Mouse (Mus musculus) neural tube, embryonic 12.5 days (tissue): ENCODE measurements around the gene Scamp5. TPM values are rescaled to one million over a fixed set of nuclear protein-coding genes. Genes with fewer than 3 reads are reported as not detected.
A peak's percentile ranks its signal among the peaks of the same experiment; 100 is the strongest.
"Not testable (repeated sequence)": the region's sequence is repeated elsewhere in the genome, so short reads cannot be mapped to it uniquely, and the experiment has no call there.

Source experiments
- ATAC-seq: fragments of 200-750 bp; cut with Nextera tagmentation; 2 replicates; pipeline ENCODE4 v1.8.0; 2017; ENCODE audit warnings: low read depth, mild to moderate bottlenecking, moderate TSS enrichment, moderate library complexity; ENCODE audit not compliant: low FRiP score
- H3K27ac ChIP-seq: fragments of 300-500 bp; sonication (generic); 2 replicates; pipeline ENCODE4 v1.5.1; 2016
- H3K27me3 ChIP-seq: fragments of 300-500 bp; sonication (generic); replicated peaks from 2 replicates; pipeline ENCODE4 v1.6.1; 2016; ENCODE audit warnings: mild to moderate bottlenecking
- H3K36me3 ChIP-seq: fragments of 300-500 bp; sonication (generic); 2 replicates; pipeline ENCODE4 v1.6.1; 2016; ENCODE audit warnings: mild to moderate bottlenecking
- H3K4me1 ChIP-seq: fragments of 300-500 bp; sonication (generic); 2 replicates; pipeline ENCODE4 v1.6.1; 2016
- H3K4me2 ChIP-seq: fragments of 300-500 bp; sonication (generic); replicated peaks from 2 replicates; pipeline ENCODE4 v1.6.1; 2016; ENCODE audit warnings: mild to moderate bottlenecking
- H3K4me3 ChIP-seq: fragments of 300-500 bp; sonication (generic); 2 replicates; pipeline ENCODE4 v1.5.1; 2016
- H3K9ac ChIP-seq: fragments of 300-500 bp; sonication (generic); 2 replicates; pipeline ENCODE4 v1.6.1; 2016; ENCODE audit warnings: mild to moderate bottlenecking
- H3K9me3 ChIP-seq: fragments of 300-500 bp; sonication (generic); 2 replicates; pipeline ENCODE4 v1.6.1; 2016; ENCODE audit warnings: mild to moderate bottlenecking
- WGBS: fragments of 180-500 bp; shearing (Covaris S2); methylation state at CpG from one replicate; pipeline ENCODE4 v1.1.7; 2016; 5-methylcytosine and 5-hydroxymethylcytosine counted together
- polyA plus RNA-seq: library from polyadenylated mRNA; unstranded; fragments of >200 nt; fragmentation: Nextera tagmentation; extraction: Ambion mirVana; gene quantifications from 2 replicates; pipeline ENCODE4 v1.2.1, GENCODE M21; 2016

The Scamp5 gene
- polyA plus RNA-seq, 1 experiment from 2014 or later, result 43.0 TPM

GRCm38 (mm10) chr9:57427123-57427522 is 40.7 kb downstream of the Scamp5 start:
- H3K4me1 ChIP-seq, H3K9ac ChIP-seq, H3K4me3 ChIP-seq, H3K27ac ChIP-seq, H3K27me3 ChIP-seq, H3K4me2 ChIP-seq, H3K9me3 ChIP-seq, H3K36me3 ChIP-seq, ATAC-seq: not testable (repeated sequence)
- WGBS, result 87% methylated on average over 4 of the region's 4 CpGs

- no peaks in the 10 kb centered on the region for H3K4me1 ChIP-seq
- ATAC-seq, result no peak
Observed at GRCm38 (mm10) chr9:57425116-57425515, 42.7 kb downstream of the Scamp5 start.

GRCm38 (mm10) chr9:57424066-57424465 is 43.8 kb downstream of the Scamp5 start:
- H3K27me3 ChIP-seq, result no peaks in the 10 kb centered on the region
- whole genome bisulfite sequencing, result 88% methylated on average over 6 of the region's 6 CpGs

More at GRCm38 (mm10) chr9:57425116-57425515, 42.7 kb downstream of the Scamp5 start:
- WGBS, result 83% methylated on average over 3 of the region's 3 CpGs
- Histone ChIP-seq H3K4me2 (no peak overlapping the region), H3K4me3 (no peak overlapping the region), H3K27ac (no peak overlapping the region), H3K9me3 (no peaks in the 10 kb centered on the region), H3K9ac (no peak overlapping the region), H3K27me3 (no peaks in the 10 kb centered on the region), H3K36me3 (peaks cover 3% of the 10 kb centered on the region)

GRCm38 (mm10) chr9:57421688-57422111 is 46.2 kb downstream of the Scamp5 start:
- Histone ChIP-seq H3K27ac (no peak overlapping the region), H3K4me3 (no peak overlapping the region), H3K27me3 (no peaks in the 10 kb centered on the region), H3K4me2 (no peak overlapping the region), H3K4me1 (no peaks in the 10 kb centered on the region), H3K9me3 (no peaks in the 10 kb centered on the region), H3K36me3 (peaks cover 3% of the 10 kb centered on the region), H3K9ac (no peak overlapping the region)
- WGBS, result 72% methylated on average over 5 of the region's 5 CpGs
- no peak for ATAC-seq

More at GRCm38 (mm10) chr9:57424066-57424465, 43.8 kb downstream of the Scamp5 start:
- Histone ChIP-seq H3K9ac (no peak overlapping the region), H3K4me1 (no peaks in the 10 kb centered on the region), H3K36me3 (peaks cover 3% of the 10 kb centered on the region), H3K27ac (no peak overlapping the region), H3K4me3 (no peak overlapping the region), H3K9me3 (no peaks in the 10 kb centered on the region), H3K4me2 (no peak overlapping the region)
- ATAC-seq, result no peak

GRCm38 (mm10) chr9:57421121-57421571 is 46.7 kb downstream of the Scamp5 start:
- H3K36me3 ChIP-seq, result peaks cover 3% of the 10 kb centered on the region
- no peak overlapping the region for H3K4me2 ChIP-seq
- 0 out of 2 replicates have a peak overlapping the region, but pooled peaks have one; percentile 3 for H3K9ac ChIP-seq
- 70% methylated on average over 9 of the region's 9 CpGs for WGBS
- no peaks in the 10 kb centered on the region for H3K27me3 ChIP-seq
- H3K9me3 ChIP-seq, result no peaks in the 10 kb centered on the region
- H3K4me1 ChIP-seq, result no peaks in the 10 kb centered on the region
- no peak for ATAC-seq
- no peak overlapping the region for H3K27ac ChIP-seq
- no peak overlapping the region for H3K4me3 ChIP-seq

GRCm38 (mm10) chr9:57420321-57421120 is 47.3 kb downstream of the Scamp5 start:
- Histone ChIP-seq H3K9me3 (no peaks in the 10 kb centered on the region), H3K27ac (no peak overlapping the region), H3K9ac (0 out of 2 replicates have a peak overlapping the region, but pooled peaks have one; percentile 3), H3K36me3 (peaks cover 3% of the 10 kb centered on the region), H3K27me3 (no peaks in the 10 kb centered on the region), H3K4me2 (no peak overlapping the region), H3K4me1 (no peaks in the 10 kb centered on the region), H3K4me3 (no peak overlapping the region)
- ATAC-seq, result no peak
- 68% methylated on average over 20 of the region's 20 CpGs for WGBS

- no peak for ATAC-seq
- Histone ChIP-seq H3K27me3 (no peaks in the 10 kb centered on the region), H3K4me3 (no peak overlapping the region), H3K27ac (no peak overlapping the region), H3K9ac (no peak overlapping the region), H3K4me1 (no peaks in the 10 kb centered on the region), H3K36me3 (peaks cover 3% of the 10 kb centered on the region), H3K4me2 (no peak overlapping the region), H3K9me3 (no peaks in the 10 kb centered on the region)
- 92% methylated on average over 16 of the region's 16 CpGs for WGBS
Observed at GRCm38 (mm10) chr9:57419521-57420267, 48.2 kb downstream of the Scamp5 start.

- Histone ChIP-seq H3K36me3 (peaks cover 12% of the 10 kb centered on the region), H3K4me1 (no peaks in the 10 kb centered on the region), H3K4me2 (no peak overlapping the region), H3K9me3 (no peaks in the 10 kb centered on the region), H3K27me3 (no peaks in the 10 kb centered on the region), H3K27ac (no peak overlapping the region), H3K9ac (no peak overlapping the region), H3K4me3 (no peak overlapping the region)
- ATAC-seq, result no peak
- WGBS, result 76% methylated on average over 8 of the region's 8 CpGs
Observed at GRCm38 (mm10) chr9:57417341-57417740, 50.5 kb downstream of the Scamp5 start.

- Histone ChIP-seq H3K4me1 (no peaks in the 10 kb centered on the region), H3K27ac (no peak overlapping the region), H3K9ac (no peak overlapping the region), H3K4me2 (no peak overlapping the region), H3K4me3 (no peak overlapping the region), H3K36me3 (no peaks in the 10 kb centered on the region), H3K9me3 (no peaks in the 10 kb centered on the region), H3K27me3 (no peaks in the 10 kb centered on the region)
- ATAC-seq, result no peak
- 92% methylated on average over 9 of the region's 9 CpGs for WGBS
Observed at GRCm38 (mm10) chr9:57407120-57407905, 60.5 kb downstream of the Scamp5 start.

GRCm38 (mm10) chr9:57406395-57406794 is 61.5 kb downstream of the Scamp5 start:
- Histone ChIP-seq H3K9ac (no peak overlapping the region), H3K4me1 (no peaks in the 10 kb centered on the region), H3K27me3 (no peaks in the 10 kb centered on the region), H3K4me3 (no peak overlapping the region), H3K9me3 (no peaks in the 10 kb centered on the region), H3K36me3 (no peaks in the 10 kb centered on the region), H3K4me2 (no peak overlapping the region), H3K27ac (no peak overlapping the region)
- 92% methylated on average over 5 of the region's 5 CpGs for WGBS
- ATAC-seq, result no peak

- Histone ChIP-seq H3K4me2 (no peak overlapping the region), H3K27ac (no peak overlapping the region), H3K4me1 (no peaks in the 10 kb centered on the region), H3K36me3 (no peaks in the 10 kb centered on the region), H3K9me3 (peaks cover 8% of the 10 kb centered on the region), H3K9ac (no peak overlapping the region), H3K27me3 (no peaks in the 10 kb centered on the region), H3K4me3 (no peak overlapping the region)
- 90% methylated on average over 5 of the region's 5 CpGs for WGBS
- no peak for ATAC-seq
Observed at GRCm38 (mm10) chr9:57404036-57404435, 63.8 kb downstream of the Scamp5 start.
